Mouse (Mus musculus) heart, embryonic 10.5 days (tissue): ENCODE data around the gene Psg17. TPM values are rescaled to one million over a fixed set of nuclear protein-coding genes. Genes with fewer than 3 reads are reported as not detected.
A peak's percentile ranks its signal among the peaks of the same experiment; 100 is the strongest.
"Not testable (repeated sequence)": the region's sequence is repeated elsewhere in the genome, so short reads cannot be mapped to it uniquely, and the experiment has no call there.

Source experiments
- DNase-seq: peaks from one replicate; pipeline ENCODE4 v3.0.0-alpha.2; 2017; ENCODE audit warnings: low spot score
- H3K27ac ChIP-seq: fragments of 300-500 bp; sonication (generic); 2 replicates; pipeline ENCODE4 v1.5.1; 2016; ENCODE audit warnings: mild to moderate bottlenecking
- H3K27me3 ChIP-seq: fragments of 300-500 bp; sonication (generic); 2 replicates; pipeline ENCODE4 v1.6.1; 2016; ENCODE audit warnings: mild to moderate bottlenecking; ENCODE audit not compliant: poor library complexity, insufficient read depth, severe bottlenecking
- H3K36me3 ChIP-seq: fragments of 300-500 bp; sonication (generic); 2 replicates; pipeline ENCODE4 v1.6.1; 2016; ENCODE audit warnings: mild to moderate bottlenecking, moderate library complexity
- H3K4me1 ChIP-seq: fragments of 300-500 bp; sonication (generic); 2 replicates; pipeline ENCODE4 v1.6.1; 2016; ENCODE audit warnings: mild to moderate bottlenecking
- H3K4me3 ChIP-seq: fragments of 300-500 bp; sonication (generic); 2 replicates; pipeline ENCODE4 v1.5.1; 2016; ENCODE audit warnings: mild to moderate bottlenecking, moderate library complexity
- H3K9me3 ChIP-seq: fragments of 300-500 bp; sonication (generic); 2 replicates; pipeline ENCODE4 v1.6.1; 2016; ENCODE audit warnings: mild to moderate bottlenecking, moderate library complexity
- WGBS: fragments of 180-500 bp; shearing (Covaris S2); methylation state at CpG from one replicate; pipeline ENCODE4 v1.1.7; 2016; 5-methylcytosine and 5-hydroxymethylcytosine counted together
- polyA plus RNA-seq: library from polyadenylated mRNA; unstranded; fragments of >200 nt; fragmentation: Nextera tagmentation; extraction: Ambion mirVana; gene quantifications from 2 replicates; pipeline ENCODE4 v1.2.1, GENCODE M21; 2016

Psg17 gene
- polyA plus RNA-seq, 1 experiment from 2014 or later: not detected

DNA sequence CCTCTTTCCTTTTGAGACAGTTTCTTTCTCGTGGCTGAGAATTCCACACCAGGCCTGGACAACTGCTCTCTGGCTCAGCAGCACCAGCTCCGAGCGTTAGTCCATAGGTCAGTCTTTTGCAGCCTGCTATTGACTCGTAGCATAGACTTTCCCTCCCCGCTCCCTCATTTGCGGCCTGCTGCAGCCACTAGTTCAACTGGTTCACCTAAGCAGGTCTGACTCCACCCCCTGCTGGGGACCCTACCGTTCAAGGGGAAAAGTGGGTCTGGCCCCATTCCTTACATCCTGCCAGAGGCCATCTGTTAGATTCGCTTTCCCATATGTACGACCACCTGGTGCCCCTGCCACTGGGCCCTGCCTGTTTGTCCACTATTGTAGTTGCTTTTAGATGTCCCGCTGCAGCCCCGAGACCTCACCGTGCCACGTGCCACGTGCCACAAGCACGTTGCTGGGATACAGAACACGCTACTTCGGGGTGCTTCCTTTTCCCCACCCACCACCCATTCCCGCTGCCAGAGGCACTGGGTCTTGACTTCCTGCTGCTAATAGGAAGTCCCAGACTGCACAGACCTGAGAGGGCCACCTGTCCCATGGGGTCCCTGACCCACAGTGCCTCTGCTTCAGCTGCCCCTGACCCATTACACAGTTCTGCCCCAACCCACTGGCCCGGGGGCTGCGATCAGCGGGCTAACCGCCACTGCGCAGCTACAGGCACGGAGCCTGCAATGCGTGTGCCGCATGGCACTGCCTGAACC lies 6.6 kb upstream of the Psg17 start:
- Histone ChIP-seq H3K4me1 (no peaks in the 10 kb centered on the region), H3K27me3 (no peaks in the 10 kb centered on the region), H3K36me3 (no peaks in the 10 kb centered on the region), H3K9me3 (peaks cover 4% of the 10 kb centered on the region; the same call in 1 of the 2 replicates), H3K4me3 (no peak overlapping the region), H3K27ac (no peak overlapping the region)
- no peak for DNase-seq
- 58% methylated on average over 26 of the region's 26 CpGs for WGBS

DNA sequence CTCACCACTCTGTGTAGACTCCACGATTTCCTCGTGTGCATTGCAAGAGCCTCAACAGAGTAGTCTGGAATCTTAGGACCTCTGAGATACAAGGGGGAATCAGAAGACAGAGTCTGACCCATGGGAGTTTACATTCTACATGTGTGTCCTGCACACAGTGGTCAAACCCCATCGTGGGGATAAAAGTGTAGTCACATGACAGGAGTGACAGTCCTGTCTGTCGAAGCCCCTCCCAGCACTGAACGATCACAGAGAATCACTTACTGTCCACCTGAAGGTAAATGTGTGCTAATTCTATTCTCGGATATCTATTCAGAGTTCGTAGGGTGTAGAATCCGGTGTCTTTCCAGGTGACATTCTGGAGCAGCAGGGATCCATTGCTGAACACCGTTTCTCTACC lies 3.1 kb downstream of the Psg17 start:
- Histone ChIP-seq H3K27ac (no peak overlapping the region), H3K9me3 (no peaks in the 10 kb centered on the region), H3K36me3 (no peaks in the 10 kb centered on the region), H3K27me3 (no peaks in the 10 kb centered on the region), H3K4me1 (no peaks in the 10 kb centered on the region), H3K4me3 (no peak overlapping the region)
- WGBS: 77% methylated on average over 9 of the region's 9 CpGs
- DNase-seq: peak; percentile 66

DNA sequence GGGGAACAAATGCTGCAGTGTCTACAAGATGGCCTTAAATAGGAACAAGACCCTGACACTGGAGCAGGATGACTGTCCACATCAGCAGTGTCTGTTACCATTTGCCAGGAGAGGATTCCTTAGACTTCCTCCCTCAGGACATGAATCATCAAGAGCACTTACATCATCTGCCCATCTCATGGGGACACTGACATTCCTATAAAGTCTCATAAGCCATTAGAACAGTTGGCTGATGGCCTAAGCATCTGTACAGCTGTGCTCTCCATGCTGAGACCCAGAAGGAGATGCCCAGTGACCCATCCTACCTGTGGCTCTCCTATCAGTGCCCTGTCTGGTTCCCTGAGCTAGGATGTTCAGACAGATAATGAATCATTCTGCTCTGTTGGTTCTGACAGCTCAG lies 17.9 kb downstream of the Psg17 start:
- Histone ChIP-seq H3K36me3 (no peaks in the 10 kb centered on the region), H3K27ac (no peak overlapping the region), H3K4me1 (no peaks in the 10 kb centered on the region), H3K4me3 (no peak overlapping the region), H3K9me3 (no peaks in the 10 kb centered on the region), H3K27me3 (no peaks in the 10 kb centered on the region; the same call in 1 of the 2 replicates)
- no peak for DNase-seq

DNA sequence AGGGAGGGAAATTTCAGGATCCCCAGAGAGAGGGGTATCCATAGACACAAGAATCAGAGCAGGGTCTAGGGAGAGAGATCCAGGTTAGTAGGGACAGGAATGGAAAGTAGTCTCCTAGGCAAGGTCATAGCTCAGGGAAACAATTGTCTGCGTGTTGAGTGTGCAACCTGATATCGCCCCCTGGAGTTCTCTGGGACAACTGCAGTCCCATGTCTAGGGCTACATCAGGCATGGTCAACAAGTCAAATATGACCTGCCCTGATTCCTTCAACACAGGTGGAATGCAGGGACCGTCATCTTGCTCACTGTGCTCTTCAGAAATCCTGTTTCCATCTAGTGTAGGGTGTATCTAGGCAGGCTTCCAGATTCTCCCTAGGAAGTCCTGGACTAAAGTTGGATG lies 22.3 kb downstream of the Psg17 start:
- WGBS: 38% methylated on average over 3 of the region's 3 CpGs
- Histone ChIP-seq H3K36me3 (no peaks in the 10 kb centered on the region), H3K9me3 (no peaks in the 10 kb centered on the region), H3K27me3 (no peaks in the 10 kb centered on the region), H3K4me3 (no peak overlapping the region), H3K4me1 (no peaks in the 10 kb centered on the region), H3K27ac (no peak overlapping the region)
- no peak for DNase-seq

DNA sequence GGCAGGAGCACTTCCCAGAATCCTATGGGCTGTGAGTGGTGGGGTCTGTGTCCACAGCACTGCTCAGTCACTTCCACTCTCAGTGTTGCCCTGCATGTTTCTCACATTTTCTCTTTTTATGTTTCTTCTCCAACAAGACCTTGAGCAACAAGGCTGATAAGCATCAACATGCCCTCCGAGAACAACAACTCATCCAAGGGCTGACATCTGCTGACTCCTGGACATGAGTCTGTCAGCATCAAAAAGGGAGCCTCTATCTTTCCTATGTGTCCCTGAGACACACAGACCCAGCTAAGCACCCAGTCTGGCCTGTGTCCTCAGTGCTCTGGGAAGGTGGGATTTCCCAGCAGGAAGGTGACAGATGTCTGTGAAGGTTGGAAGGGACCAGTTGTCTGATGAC lies 23.0 kb downstream of the Psg17 start, which contains the start of gene Psg19:
TSS of gene Psg19 (minus strand) at position 101 of the 400 bp plus-strand sequence.
- no peaks in the 10 kb centered on the region for H3K27me3 ChIP-seq
- no peaks in the 10 kb centered on the region for H3K36me3 ChIP-seq
- H3K4me1 ChIP-seq: no peaks in the 10 kb centered on the region
- H3K9me3 ChIP-seq: no peaks in the 10 kb centered on the region
- WGBS: 75% methylated on average over 1 of the region's 1 CpGs
- no peak for DNase-seq
- no peak within 1 kb of the TSS for H3K4me3 ChIP-seq
- no peak within 1 kb of the TSS for H3K27ac ChIP-seq

DNA sequence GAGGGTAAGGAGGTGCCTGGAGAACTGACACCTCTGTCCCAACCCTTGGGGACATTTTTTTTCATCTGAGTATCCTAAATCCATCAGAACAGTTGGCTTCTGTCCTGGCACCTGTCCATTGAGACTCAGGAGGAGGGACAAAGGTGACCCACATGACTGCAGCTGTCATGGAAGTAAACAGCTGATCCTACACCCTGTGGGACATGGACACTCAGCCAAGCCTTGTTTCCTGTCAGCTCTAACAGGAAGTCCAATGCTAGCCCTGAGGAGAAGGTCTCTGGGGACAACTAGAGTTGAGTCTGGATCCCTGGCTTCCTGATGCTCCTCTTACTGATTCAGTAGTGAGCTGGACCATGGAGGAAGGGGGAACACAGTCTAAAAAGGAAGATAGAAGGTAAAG lies 30.7 kb downstream of the Psg17 start:
- H3K4me3 ChIP-seq: not testable (repeated sequence)

DNA sequence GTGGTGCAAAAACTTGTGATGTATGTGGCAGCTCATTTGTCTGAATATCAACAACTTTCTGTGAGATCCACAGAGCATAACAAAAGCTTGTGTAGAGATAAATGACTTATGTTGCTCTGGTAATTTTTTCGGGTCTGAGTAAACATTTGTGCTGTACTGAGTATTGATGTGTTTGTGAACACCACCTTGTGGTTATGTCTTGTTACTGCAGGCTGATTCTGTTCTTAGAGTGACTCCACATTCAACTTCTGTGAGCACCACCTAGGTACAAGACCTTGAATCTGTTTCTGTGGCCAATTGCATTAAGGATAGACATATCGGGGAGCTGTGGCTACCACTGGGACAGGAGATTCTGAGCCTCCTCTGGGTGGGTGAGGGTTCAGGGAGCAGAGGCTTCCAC lies 40.1 kb downstream of the Psg17 start:
- not testable (repeated sequence) for H3K36me3 ChIP-seq, DNase-seq, H3K27ac ChIP-seq, H3K4me1 ChIP-seq, H3K4me3 ChIP-seq, H3K27me3 ChIP-seq, H3K9me3 ChIP-seq
- WGBS: 43% methylated on average over 2 of the region's 2 CpGs

More for the DNA sequence above, 30.7 kb downstream of the Psg17 start:
- H3K9me3 ChIP-seq, H3K4me1 ChIP-seq, H3K27ac ChIP-seq, H3K36me3 ChIP-seq, H3K27me3 ChIP-seq, DNase-seq: not testable (repeated sequence)

DNA sequence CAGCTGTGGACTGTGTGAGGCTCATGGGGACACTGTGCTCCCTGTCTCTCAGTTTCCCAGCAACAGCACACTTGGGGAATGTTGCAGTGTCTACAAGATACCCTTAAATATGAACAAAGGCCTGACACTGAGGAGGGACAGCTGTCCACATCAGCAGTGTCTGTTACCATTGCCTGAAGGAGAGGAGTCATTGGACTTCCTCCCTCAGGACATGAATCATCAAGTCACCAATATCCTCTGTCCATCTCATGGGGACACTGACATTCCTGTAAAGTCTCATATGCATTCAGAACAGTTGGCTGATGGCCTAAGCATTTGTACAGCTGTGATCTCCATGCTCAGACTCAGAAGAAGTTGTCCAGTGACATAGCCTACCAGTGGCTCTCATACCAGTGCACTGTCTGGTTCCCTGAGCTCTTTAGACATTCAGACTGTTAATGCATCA lies 42.0 kb downstream of the Psg17 start:
- no peak for DNase-seq
- H3K27ac ChIP-seq: no peak overlapping the region

More for the DNA sequence above, 42.0 kb downstream of the Psg17 start:
- Histone ChIP-seq H3K4me1 (no peaks in the 10 kb centered on the region), H3K36me3 (no peaks in the 10 kb centered on the region), H3K9me3 (no peaks in the 10 kb centered on the region), H3K4me3 (no peak overlapping the region), H3K27me3 (no peaks in the 10 kb centered on the region)

Other genes with a start within 250 kb of the Psg17 start
- gene Psg23, start 205.1 kb downstream of the Psg17 start, polyA plus RNA-seq: not detected in 2 replicates
- gene Psg21, start 164.9 kb downstream of the Psg17 start, polyA plus RNA-seq: not detected in 2 replicates
- not detected in 2 replicates for gene Psg20, start 135.4 kb downstream of the Psg17 start, polyA plus RNA-seq
- not detected in 2 replicates for gene Psg22, start 103.5 kb downstream of the Psg17 start, polyA plus RNA-seq
- not detected in 2 replicates for gene Psg19, start 23.1 kb downstream of the Psg17 start, polyA plus RNA-seq
- gene Mill2, start 18.4 kb upstream of the Psg17 start, polyA plus RNA-seq: 0.04 and 0.21 TPM in 2 replicates
- 0.26 and 0.43 TPM in 2 replicates for gene Pglyrp1, start 49.7 kb upstream of the Psg17 start, polyA plus RNA-seq
- 26.9 and 29.4 TPM in 2 replicates for gene Ccdc61, start 88.8 kb upstream of the Psg17 start, polyA plus RNA-seq
- 0.53 and 0.57 TPM in 2 replicates for gene Nova2, start 104.3 kb upstream of the Psg17 start, polyA plus RNA-seq
- not detected in 2 replicates for gene Nanos2, start 165.8 kb upstream of the Psg17 start, polyA plus RNA-seq
- gene Mypop, start 169.6 kb upstream of the Psg17 start, polyA plus RNA-seq: 2.1 and 3.3 TPM in 2 replicates
- 14.9 and 27.0 TPM in 2 replicates for gene Irf2bp1, start 182.4 kb upstream of the Psg17 start, polyA plus RNA-seq
- 0.36 and 8.6 TPM in 2 replicates for gene Foxa3, start 201.9 kb upstream of the Psg17 start, polyA plus RNA-seq
- gene Sympk, start 202.8 kb upstream of the Psg17 start, polyA plus RNA-seq: 34.0 and 44.5 TPM in 2 replicates
- not detected in 2 replicates for gene Rsph6a, start 233.1 kb upstream of the Psg17 start, polyA plus RNA-seq